Mouse (Mus musculus) left cerebral cortex, adult 6 months (tissue): ENCODE results near the gene Oaf. TPM values are rescaled to one million over a fixed set of nuclear protein-coding genes. Genes with fewer than 3 reads are reported as not detected.

Experiments
- long read RNA-seq, 2 experiments: library from polyadenylated mRNA; unstranded; transcript quantifications; one replicate each; pipeline ENCODE4 v2.0.0; 2019 to 2020
- polyA plus RNA-seq: library from polyadenylated mRNA; unstranded; fragments of <200 nt; fragmentation: Nextera tagmentation; gene quantifications from 2 replicates; pipeline ENCODE4 v1.2.3, GENCODE M21; 2021

Oaf gene
- 3.2 and 14.3 TPM in 2 replicates for polyA plus RNA-seq
- long read RNA-seq, experiment 1, transcript Oaf-201 (4 exons, 2,526 nt) = major isoform, 88 of 89 reads
- long read RNA-seq, experiment 1, partial matches to known transcripts = 1 of 89 reads
- long read RNA-seq, experiment 1, other reads (novel, unspliced or antisense) = 0 of 89 reads
- long read RNA-seq, experiment 2, partial matches to known transcripts = 2 of 5 reads
- long read RNA-seq, experiment 2, other reads (novel, unspliced or antisense) = 1 of 5 reads

GRCm38 (mm10) chr9:43239712-43240593, at the start of gene Oaf:
Gene Oaf (minus strand): TSS chr9:43239911.

GRCm38 (mm10) chr9:43210190-43210682, 29.5 kb downstream of the Oaf start, which contains the start of gene Pou2f3:
Gene Pou2f3 (minus strand): TSS chr9:43210369.

Other genes starting within 250 kb of the Oaf start
- 8.7 and 9.2 TPM in 2 replicates for gene Arhgef12, start 132.7 kb downstream of the Oaf start, polyA plus RNA-seq
- 9.5 and 11.7 TPM in 2 replicates for gene Tmem136, start 123.3 kb downstream of the Oaf start, polyA plus RNA-seq
- gene Pou2f3, start 29.5 kb downstream of the Oaf start, polyA plus RNA-seq = 0.27 and 0.34 TPM in 2 replicates
- gene Trim29, start 70.9 kb upstream of the Oaf start, polyA plus RNA-seq = 0.05 and 0.29 TPM in 2 replicates